Mouse (Mus musculus) cerebellum, adult 8-10 months (tissue): ENCODE data around the gene Nepn.
A peak's percentile ranks its signal among the peaks of the same experiment; 100 is the strongest.
"Not testable (repeated sequence)": the region's sequence is repeated elsewhere in the genome, so short reads cannot be mapped to it uniquely, and the experiment has no call there.

Experiments used
- DNase-seq: peaks from one replicate; pipeline ENCODE4 v3.0.0; 2022

Gene Nepn

GRCm38 (mm10) chr10:52388922-52389430, at the start of gene Nepn:
Nepn (plus strand) TSS chr10:52388972.
- DNase-seq = no peak

- not testable (repeated sequence) for DNase-seq
Measured at GRCm38 (mm10) chr10:52343324-52343723, 45.4 kb upstream of the Nepn start.

DNA sequence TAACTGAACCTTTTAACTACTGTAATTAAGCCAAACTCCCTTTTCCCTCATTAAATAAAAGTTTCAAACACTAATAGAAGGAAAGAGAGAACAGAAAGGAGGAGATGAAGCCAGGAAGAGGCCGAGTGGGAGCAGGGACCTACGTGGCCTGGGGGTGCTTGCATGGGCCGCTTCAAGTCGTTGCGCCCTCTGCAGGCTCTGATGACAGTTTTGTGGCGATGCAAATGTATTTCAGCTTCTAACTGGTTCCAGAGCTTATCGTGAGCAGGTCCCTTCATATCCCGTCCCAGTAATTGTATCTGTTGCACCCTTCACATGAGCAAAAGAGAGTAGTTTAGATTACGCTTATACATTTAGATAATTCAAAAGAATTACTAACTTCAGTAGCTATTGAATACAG, 35.6 kb upstream of the Nepn start:
- DNase-seq = no peak

DNA sequence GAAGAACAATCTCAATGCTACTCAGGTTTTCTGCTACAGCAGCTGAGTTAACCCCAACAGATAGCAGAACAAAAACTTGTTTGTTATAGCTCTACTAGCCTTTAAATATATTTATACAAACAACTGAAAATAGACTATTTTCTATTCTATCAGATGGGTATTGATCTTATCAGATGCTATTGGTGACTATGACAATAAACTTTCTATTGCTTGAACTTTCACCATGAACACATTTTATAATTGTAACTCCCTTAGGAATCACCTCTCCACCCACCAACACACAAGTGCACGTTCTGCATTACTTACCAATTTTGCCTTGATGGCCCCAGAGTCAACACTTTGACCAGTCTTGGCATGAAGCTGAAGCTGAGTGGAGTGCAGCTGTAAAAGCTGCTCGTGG, 30.3 kb upstream of the Nepn start, which contains the start of gene Gm26741:
TSS of gene Gm26741 (plus strand) at position 301 of the 400 bp plus-strand sequence.
- DNase-seq = no peak

GRCm38 (mm10) chr10:52360241-52360735, 28.5 kb upstream of the Nepn start:
- DNase-seq = peak; percentile 41

- no peak for DNase-seq
Measured at GRCm38 (mm10) chr10:52360862-52361609, 27.7 kb upstream of the Nepn start.

- DNase-seq = peak; percentile 31
Measured at GRCm38 (mm10) chr10:52368376-52368775, 20.4 kb upstream of the Nepn start.

GRCm38 (mm10) chr10:52373834-52374233, 14.9 kb upstream of the Nepn start:
- DNase-seq = no peak

- DNase-seq = no peak
Measured at GRCm38 (mm10) chr10:52374651-52375050, 14.1 kb upstream of the Nepn start.

GRCm38 (mm10) chr10:52376422-52376821, 12.3 kb upstream of the Nepn start:
- DNase-seq = no peak

GRCm38 (mm10) chr10:52377813-52378212, 11.0 kb upstream of the Nepn start:
- no peak for DNase-seq

DNA sequence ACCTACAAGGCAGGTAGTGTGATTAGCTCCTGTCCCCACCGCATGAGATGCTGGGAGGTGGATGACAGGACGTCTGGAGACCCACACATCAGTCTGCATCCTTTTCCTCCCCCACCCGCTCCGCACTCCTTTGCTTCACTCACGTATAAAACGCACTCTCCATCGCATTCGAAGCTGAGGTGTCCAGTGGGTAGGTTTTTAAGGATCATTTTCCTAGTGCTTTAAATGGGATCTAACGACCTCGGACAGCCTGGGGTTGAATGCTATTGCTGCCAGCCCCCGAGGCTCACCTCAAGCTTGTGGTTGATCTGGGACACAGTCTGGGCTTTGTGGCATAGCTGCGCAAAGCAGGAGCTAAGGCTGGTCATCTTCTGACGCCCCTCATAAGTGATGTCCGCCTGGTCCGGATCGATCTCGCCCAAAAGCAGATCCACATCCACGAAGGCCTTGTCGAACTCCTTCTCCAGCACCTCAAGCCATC, 7.4 kb upstream of the Nepn start:
- DNase-seq = no peak

DNA sequence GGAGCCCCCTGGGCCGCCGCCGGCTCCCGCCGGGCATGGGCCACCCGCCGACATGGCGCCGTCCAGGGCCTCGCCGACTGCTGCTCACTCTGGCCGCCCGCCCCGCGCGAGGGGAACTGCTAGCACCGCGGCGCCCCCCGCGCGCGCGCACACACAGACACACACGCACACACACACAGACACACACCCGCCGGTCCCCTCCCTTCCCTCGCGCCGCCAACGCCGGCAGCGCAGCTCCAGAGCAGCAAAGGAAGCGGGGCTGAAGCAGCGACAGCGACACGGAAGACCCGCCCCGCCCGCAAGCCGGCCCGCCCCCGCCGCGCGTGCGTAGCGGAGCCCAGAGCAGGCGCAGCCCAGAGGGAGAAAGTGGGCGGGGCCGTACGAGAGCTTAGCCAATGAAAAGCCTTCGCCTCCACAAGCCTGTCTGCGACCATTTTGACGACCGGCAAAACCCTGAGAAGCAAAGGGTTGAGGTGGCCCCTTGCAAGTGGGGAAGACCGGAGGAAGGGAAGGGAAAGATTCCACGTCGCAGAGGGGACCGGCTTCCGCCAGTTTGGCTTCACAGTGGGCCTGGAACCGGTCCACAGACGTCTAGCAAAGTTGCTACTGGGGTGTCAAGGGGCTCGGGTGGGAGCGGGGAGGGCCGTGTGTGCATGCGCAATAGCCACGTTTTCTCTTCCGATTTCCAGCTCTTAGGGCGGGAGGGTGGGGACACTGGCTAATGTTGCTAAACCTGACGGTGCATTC, 6.8 kb upstream of the Nepn start, which contains the start of gene Gopc:
TSS of gene Gopc (minus strand) at position 280 of the 747 bp plus-strand sequence.
- peak; percentile 97 for DNase-seq

GRCm38 (mm10) chr10:52383022-52383421, 5.8 kb upstream of the Nepn start:
- no peak for DNase-seq

- DNase-seq = no peak
Measured at GRCm38 (mm10) chr10:52383522-52383921, 5.2 kb upstream of the Nepn start.

GRCm38 (mm10) chr10:52384823-52385610, 3.8 kb upstream of the Nepn start:
- peak; percentile 57 for DNase-seq

DNA sequence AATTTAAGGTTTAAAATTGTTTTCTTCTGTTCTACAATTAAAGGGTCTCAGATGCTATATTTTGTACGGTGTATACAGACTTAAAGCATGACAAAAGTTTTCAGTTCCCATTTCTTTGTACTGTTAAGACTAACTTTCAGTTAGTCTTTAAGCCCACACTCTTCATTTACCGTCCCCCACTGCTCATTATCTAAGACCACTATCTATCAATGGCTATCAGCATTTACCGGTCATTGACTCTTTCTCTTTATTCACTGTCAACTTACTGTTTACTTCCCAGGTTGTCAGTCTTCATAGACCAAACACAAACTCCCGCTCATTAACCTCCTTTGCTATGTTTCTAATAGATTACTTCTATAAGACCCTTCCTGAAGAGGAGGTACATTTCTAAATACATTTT, 1.6 kb upstream of the Nepn start:
- DNase-seq = no peak

DNA sequence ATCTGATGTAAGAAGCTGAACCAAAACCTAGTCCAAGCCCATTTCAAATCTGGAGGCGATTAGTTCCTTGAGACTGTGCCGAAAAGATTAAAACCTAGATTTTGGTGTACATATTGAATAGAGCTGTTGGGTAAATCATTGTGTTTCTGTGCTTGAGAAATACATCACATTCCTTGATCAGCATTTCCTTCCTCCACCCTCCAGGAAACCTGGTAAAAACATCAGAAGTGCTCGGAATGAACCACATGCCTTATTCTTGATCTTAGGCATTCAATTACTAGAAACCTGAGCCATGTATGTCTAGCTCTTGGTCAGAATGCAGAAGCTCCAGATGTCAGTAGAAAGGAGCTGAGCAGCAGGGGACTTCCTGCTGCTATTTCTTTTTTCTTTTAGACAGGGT, 666 bp downstream of the Nepn start:
- DNase-seq = no peak

DNA sequence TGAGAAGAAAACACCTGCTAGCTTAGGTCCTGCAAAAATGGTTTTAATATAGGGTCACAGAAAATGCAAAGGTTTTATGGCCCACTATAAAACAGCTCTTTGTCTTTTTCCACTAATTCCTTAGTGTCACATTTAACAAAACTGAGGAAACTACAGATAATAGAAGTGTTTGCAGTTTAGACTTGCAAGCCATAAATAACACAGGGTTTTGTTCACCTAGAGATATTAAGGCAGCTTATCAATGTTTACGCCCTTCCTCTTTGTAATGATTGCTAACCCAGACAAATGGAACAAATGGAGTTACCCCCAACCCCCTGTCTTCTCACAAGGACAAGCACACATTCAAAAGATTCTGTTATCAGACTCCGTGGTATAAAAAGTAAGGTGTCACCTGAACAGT, 2.4 kb downstream of the Nepn start:
- DNase-seq = no peak

DNA sequence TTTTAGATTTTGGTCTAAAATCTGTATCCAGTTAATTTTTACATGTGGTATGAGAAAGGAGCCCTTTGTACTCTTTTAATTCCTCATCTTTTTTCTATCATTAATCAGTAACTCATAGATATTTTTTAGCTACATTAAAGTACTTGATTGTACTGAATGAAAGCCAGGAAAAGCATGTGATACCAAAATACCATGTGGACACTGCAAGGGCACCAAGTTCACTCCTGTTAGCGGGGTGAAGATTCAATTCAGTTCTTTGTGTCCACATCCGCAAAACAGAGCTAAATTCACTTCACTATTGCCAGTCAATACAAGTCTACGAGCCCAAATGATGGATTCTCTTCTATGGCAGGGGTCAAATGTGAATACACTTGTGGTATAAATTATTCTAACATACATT, 7.9 kb downstream of the Nepn start:
- no peak for DNase-seq

DNA sequence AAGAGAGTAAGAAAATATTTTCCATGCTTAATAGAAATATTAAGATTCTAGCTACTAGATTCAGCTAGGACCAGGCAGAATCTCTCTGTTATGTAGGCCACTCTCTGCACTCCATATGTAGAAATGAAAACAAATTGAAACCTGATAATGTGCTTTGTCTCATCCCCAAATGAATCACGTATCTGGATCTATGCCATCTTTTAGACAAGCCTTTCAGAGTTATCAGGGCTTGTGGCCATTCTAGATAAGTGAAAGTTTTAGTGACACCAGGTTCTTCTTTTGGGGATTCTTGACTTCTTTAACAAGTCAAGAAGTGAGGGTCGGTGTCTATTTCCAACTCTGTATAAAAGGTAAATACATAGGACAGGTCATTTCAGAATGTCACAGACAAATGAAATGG, 9.9 kb downstream of the Nepn start:
- DNase-seq = no peak

GRCm38 (mm10) chr10:52399722-52400121, 10.9 kb downstream of the Nepn start:
- DNase-seq = no peak

- DNase-seq = no peak
Measured at GRCm38 (mm10) chr10:52405160-52405559, 16.4 kb downstream of the Nepn start.
